Mouse (Mus musculus) intestine, embryonic 15.5 days (tissue): ENCODE measurements around the gene Olfr196. TPM values are rescaled to one million over a fixed set of nuclear protein-coding genes. Genes with fewer than 3 reads are reported as not detected.
"Not testable (repeated sequence)": the region's sequence is repeated elsewhere in the genome, so short reads cannot be mapped to it uniquely, and the experiment has no call there.

Experiments
- ATAC-seq: fragments of 200-750 bp; cut with Nextera tagmentation; 2 replicates; pipeline ENCODE4 v1.8.0; 2017; ENCODE audit warnings: moderate TSS enrichment, moderate library complexity
- H3K27ac ChIP-seq: fragments of 300-500 bp; sonication (generic); 2 replicates; pipeline ENCODE4 v1.5.1; 2015; ENCODE audit warnings: mild to moderate bottlenecking, inconsistent platforms
- H3K27me3 ChIP-seq: fragments of 300-500 bp; sonication (generic); replicated peaks from 2 replicates; pipeline ENCODE4 v1.6.1; 2015; ENCODE audit warnings: inconsistent platforms
- H3K36me3 ChIP-seq: fragments of 300-500 bp; sonication (generic); 2 replicates; pipeline ENCODE4 v1.6.1; 2015; ENCODE audit warnings: inconsistent platforms
- H3K4me1 ChIP-seq: fragments of 300-500 bp; sonication (generic); replicated peaks from 2 replicates; pipeline ENCODE4 v1.6.1; 2015; ENCODE audit warnings: inconsistent platforms
- H3K4me2 ChIP-seq: fragments of 300-500 bp; sonication (generic); replicated peaks from 2 replicates; pipeline ENCODE4 v1.6.1; 2015; ENCODE audit warnings: mild to moderate bottlenecking, inconsistent platforms
- H3K4me3 ChIP-seq: fragments of 300-500 bp; sonication (generic); replicated peaks from 2 replicates; pipeline ENCODE4 v1.5.1; 2015; ENCODE audit warnings: inconsistent platforms
- H3K9ac ChIP-seq: fragments of 300-500 bp; sonication (generic); 2 replicates; pipeline ENCODE4 v1.6.1; 2015; ENCODE audit warnings: inconsistent platforms
- H3K9me3 ChIP-seq: fragments of 300-500 bp; sonication (generic); 2 replicates; pipeline ENCODE4 v1.6.1; 2016; ENCODE audit warnings: inconsistent platforms
- WGBS: fragments of 180-500 bp; shearing (Covaris S2); methylation state at CpG from one replicate; pipeline ENCODE4 v1.1.7; 2015; 5-methylcytosine and 5-hydroxymethylcytosine counted together
- polyA plus RNA-seq: library from polyadenylated mRNA; unstranded; fragments of >200 nt; fragmentation: Nextera tagmentation; extraction: Ambion mirVana; gene quantifications from 2 replicates; pipeline ENCODE4 v1.2.1, GENCODE M21; 2015

Gene Olfr196
- polyA plus RNA-seq: not detected in 2 replicates

DNA sequence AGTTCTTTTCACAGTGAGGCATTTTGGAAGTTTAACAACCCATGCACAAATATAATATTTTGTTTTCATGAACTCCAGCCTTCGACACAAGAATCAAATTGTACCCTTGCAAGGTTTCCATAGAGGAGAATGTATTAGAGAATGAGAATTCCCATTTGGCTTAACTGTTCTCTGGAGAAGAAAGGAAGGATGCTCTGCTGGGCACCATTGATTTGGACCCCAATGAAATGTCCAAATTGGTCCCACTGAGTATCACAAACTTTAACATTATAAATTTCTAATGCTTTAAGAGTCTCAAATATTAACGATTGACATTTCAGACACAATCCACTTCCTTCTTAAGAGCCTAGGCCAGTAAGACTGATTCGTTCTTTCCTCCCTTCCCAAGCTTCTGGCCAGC, at the start of gene Olfr196:
Gene Olfr196 (minus strand): TSS at position 101 of the 400 bp plus-strand sequence.
- Histone ChIP-seq H3K27me3 (no peaks in the 10 kb centered on the region), H3K4me1 (no peaks in the 10 kb centered on the region), H3K36me3 (no peaks in the 10 kb centered on the region), H3K27ac (no peak within 1 kb of the TSS), H3K4me3 (no peak within 1 kb of the TSS), H3K9ac (no peak within 1 kb of the TSS), H3K4me2 (no peak within 1 kb of the TSS), H3K9me3 (no peaks in the 10 kb centered on the region)
- WGBS: 72% methylated on average over 3 of the region's 3 CpGs
- ATAC-seq: no peak

DNA sequence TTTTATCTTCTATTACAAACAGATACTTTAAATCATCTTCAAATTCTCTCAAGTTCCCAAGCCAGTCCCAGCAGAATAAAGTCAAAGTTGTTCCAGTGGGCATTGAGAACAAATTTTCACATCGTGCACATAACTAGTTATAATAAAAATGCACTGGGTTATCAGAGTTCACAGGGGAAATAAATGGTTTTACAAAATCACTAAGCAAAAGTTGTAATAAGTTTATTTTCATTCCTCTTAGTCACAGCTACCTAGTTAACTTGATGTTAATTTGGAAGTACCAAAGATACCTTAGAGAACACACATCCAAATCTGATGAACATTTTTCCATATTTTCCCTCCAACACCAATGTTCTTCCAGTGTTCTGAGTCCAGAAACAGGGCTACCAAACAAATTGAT, 49.4 kb upstream of the Olfr196 start, which contains the start of gene Olfr199:
Gene Olfr199 (minus strand): TSS at position 101 of the 400 bp plus-strand sequence.
- WGBS: 81% methylated on average over 1 of the region's 1 CpGs
- not testable (repeated sequence) for H3K9ac ChIP-seq, H3K4me2 ChIP-seq, H3K27ac ChIP-seq, H3K9me3 ChIP-seq, H3K36me3 ChIP-seq, H3K27me3 ChIP-seq, H3K4me1 ChIP-seq, ATAC-seq, H3K4me3 ChIP-seq

DNA sequence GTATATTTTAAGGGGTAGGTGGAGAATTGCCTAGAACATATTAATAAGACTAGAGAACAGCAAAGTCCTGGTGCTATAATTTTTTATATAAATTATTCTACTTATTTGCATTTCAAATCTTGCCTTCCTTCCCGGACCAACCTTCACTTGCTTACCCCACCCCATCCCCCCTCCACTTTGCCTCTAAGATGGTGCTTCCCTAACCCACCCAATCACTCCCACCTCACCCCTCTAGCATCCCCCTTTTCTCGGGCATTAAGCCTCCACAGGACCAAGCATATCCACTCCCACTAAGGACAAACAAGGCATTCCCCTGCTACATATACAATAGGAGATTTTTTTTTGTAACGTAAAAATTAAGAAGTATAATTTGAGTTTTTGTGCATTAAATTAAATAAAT, 47.6 kb upstream of the Olfr196 start:
- not testable (repeated sequence) for H3K36me3 ChIP-seq, H3K27ac ChIP-seq, H3K9me3 ChIP-seq, H3K9ac ChIP-seq, H3K4me1 ChIP-seq, H3K27me3 ChIP-seq, ATAC-seq, H3K4me2 ChIP-seq, H3K4me3 ChIP-seq
- WGBS: 76% methylated on average over 3 of the region's 3 CpGs

DNA sequence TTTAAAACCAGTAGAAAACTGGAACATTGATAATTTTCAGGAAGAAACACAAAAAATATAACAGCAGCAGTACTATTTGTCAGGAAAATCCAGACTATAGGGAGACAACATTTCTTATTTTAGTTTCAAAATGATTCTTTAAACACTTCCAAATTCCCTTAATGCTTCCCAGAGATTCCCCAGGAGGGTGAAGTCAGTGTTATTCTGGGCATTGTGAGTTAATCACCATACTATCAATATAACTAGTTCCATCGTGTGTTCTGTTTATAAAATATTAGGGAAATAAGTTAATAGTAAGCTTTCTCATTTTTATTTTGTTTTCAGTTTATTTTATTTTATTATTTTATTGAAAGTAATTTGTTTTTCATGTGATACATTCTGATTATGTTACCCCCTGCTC, 33.2 kb upstream of the Olfr196 start, which contains the start of gene Olfr198:
Gene Olfr198 (minus strand): TSS at position 101 of the 400 bp plus-strand sequence.
- not testable (repeated sequence) for H3K27me3 ChIP-seq, ATAC-seq
- WGBS: 60% methylated on average over 1 of the region's 1 CpGs

DNA sequence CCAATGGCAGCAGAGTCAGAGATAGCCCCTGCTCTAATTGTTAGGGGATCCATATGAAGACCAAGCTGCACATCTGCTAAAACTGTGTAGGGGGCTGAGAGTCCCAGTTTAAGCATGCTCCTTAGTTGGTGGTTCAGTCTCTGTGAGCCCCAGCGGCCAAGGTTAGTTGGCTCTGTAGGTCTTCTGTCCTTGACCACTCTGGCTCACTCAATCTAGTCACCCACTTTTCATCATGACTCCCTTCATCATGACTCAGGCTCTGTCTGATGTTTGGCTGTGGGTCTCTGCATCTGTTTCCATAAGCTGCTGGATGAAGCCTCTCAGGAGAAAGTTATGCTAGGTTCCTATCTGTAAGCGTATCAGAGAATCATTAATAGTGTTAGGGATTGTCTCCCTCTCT, 18.3 kb downstream of the Olfr196 start:
- H3K27ac ChIP-seq: no peak overlapping the region
- H3K9me3 ChIP-seq: no peaks in the 10 kb centered on the region
- WGBS: 87% methylated on average over 2 of the region's 2 CpGs
- H3K4me3 ChIP-seq: no peak overlapping the region
- no peaks in the 10 kb centered on the region for H3K27me3 ChIP-seq
- H3K36me3 ChIP-seq: no peaks in the 10 kb centered on the region
- no peaks in the 10 kb centered on the region for H3K4me1 ChIP-seq
- H3K4me2 ChIP-seq: no peak overlapping the region
- H3K9ac ChIP-seq: no peak overlapping the region
- ATAC-seq: no peak

More for the DNA sequence above, 33.2 kb upstream of the Olfr196 start, which contains the start of gene Olfr198:
- not testable (repeated sequence) for H3K36me3 ChIP-seq, H3K9ac ChIP-seq, H3K4me3 ChIP-seq, H3K9me3 ChIP-seq, H3K4me1 ChIP-seq, H3K4me2 ChIP-seq, H3K27ac ChIP-seq

DNA sequence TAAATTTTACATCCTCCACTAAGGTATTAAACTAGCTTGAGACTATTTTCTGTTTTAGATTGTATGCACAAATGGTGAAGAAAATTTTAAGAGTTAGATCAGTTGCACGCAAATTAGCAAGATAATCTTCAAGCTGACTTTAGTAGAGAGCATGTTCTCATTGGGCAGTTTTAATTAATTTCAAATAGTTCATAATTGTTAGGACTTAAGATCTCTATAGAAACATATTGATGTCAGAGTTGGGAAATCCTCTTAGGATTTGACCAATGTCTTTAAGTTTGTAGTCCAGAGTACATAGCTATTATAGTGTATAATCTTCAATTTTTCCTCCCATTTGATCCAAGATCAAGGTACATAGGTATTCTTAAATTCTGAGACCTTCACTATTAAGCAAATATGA, 23.5 kb downstream of the Olfr196 start, which contains the start of gene Olfr195:
Gene Olfr195 (plus strand): TSS at position 301 of the 400 bp plus-strand sequence.
- H3K36me3 ChIP-seq: no peaks in the 10 kb centered on the region
- no peak within 1 kb of the TSS for H3K4me2 ChIP-seq
- no peak within 1 kb of the TSS for H3K4me3 ChIP-seq
- no peaks in the 10 kb centered on the region for H3K4me1 ChIP-seq
- WGBS: 94% methylated on average over 1 of the region's 1 CpGs
- no peaks in the 10 kb centered on the region for H3K27me3 ChIP-seq
- H3K9ac ChIP-seq: no peak within 1 kb of the TSS
- no peaks in the 10 kb centered on the region for H3K9me3 ChIP-seq
- no peak within 1 kb of the TSS for H3K27ac ChIP-seq
- ATAC-seq: no peak

DNA sequence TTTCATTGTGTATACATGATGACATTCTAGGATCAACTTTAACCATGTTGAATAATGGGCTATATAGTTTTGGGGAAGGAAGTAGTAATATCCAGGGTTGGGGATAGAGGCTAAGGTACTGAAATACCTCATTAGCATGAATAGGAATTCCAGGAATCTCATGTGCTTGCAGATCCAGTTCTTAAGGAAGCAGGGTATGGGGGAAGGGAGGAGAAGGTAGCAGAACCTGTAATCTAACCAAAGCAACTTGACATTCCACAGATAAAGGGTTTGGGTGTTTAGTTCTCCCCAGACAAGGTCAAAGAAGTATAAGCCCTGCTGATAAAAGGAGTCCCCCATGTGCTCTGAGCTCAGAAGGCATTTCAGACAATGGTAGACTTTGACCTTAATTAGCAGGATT, 29.1 kb downstream of the Olfr196 start:
- no peak for ATAC-seq
- Histone ChIP-seq H3K36me3 (no peaks in the 10 kb centered on the region), H3K9ac (no peak overlapping the region), H3K9me3 (no peaks in the 10 kb centered on the region), H3K4me3 (no peak overlapping the region), H3K4me2 (no peak overlapping the region), H3K27ac (no peak overlapping the region), H3K4me1 (no peaks in the 10 kb centered on the region), H3K27me3 (no peaks in the 10 kb centered on the region)

DNA sequence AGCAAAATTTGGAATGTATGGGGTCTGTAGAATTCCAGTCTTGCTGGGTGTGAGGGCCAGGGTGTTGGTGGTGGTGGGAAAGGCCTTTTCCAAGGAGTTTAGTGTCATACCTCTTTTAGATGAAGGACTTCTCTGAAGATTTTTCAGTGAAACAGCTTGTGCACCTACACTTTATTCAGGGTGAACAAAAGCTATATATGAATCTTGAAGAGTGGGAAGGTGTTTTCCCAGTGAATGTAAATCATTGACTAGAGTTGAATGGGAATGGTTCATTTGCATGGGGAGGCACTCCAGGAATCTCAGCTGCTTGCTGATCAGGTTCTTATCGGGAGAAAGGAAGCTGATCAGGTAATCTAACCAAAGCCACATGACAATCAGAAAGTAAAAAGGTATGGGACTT, 39.5 kb downstream of the Olfr196 start:
- Histone ChIP-seq H3K9me3 (no peaks in the 10 kb centered on the region), H3K27me3 (no peaks in the 10 kb centered on the region), H3K4me2 (no peak overlapping the region), H3K4me3 (no peak overlapping the region), H3K9ac (no peak overlapping the region), H3K36me3 (no peaks in the 10 kb centered on the region), H3K4me1 (no peaks in the 10 kb centered on the region), H3K27ac (no peak overlapping the region)
- ATAC-seq: no peak
- 73% methylated on average over 1 of the region's 1 CpGs for WGBS

DNA sequence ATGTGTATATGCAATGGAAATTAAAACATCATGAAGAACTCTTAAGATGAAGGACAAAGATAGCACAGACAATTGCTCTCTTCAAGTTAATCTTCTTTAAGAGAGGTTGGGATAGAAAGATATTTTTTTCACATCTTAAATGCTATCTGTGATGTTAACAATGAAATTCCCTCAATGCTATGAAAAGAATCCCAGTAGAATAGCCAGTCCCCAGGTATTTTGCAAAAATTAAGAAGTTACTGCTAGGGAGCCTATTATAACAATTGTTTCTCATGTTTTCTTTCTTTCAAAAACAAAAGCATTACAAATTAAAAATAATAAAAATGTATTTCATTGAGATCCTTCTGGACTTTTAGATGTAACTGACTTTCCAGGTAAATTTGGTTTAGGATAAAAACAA, 49.3 kb downstream of the Olfr196 start, which contains the start of gene Olfr194:
Gene Olfr194 (minus strand): TSS at position 101 of the 400 bp plus-strand sequence.
- H3K9ac ChIP-seq: no peak within 1 kb of the TSS
- H3K9me3 ChIP-seq: no peaks in the 10 kb centered on the region
- H3K36me3 ChIP-seq: no peaks in the 10 kb centered on the region
- H3K4me1 ChIP-seq: no peaks in the 10 kb centered on the region
- H3K4me2 ChIP-seq: no peak within 1 kb of the TSS
- no peak within 1 kb of the TSS for H3K27ac ChIP-seq
- H3K4me3 ChIP-seq: no peak within 1 kb of the TSS
- H3K27me3 ChIP-seq: no peaks in the 10 kb centered on the region
- no peak for ATAC-seq

Other genes starting within 250 kb of the Olfr196 start
- gene Olfr181, start 241.7 kb downstream of the Olfr196 start, polyA plus RNA-seq: not detected in 2 replicates
- gene Olfr180, start 241.1 kb downstream of the Olfr196 start, polyA plus RNA-seq: not detected in 2 replicates
- not detected in 2 replicates for gene Olfr183, start 175.1 kb downstream of the Olfr196 start, polyA plus RNA-seq
- gene Olfr186, start 140.2 kb downstream of the Olfr196 start, polyA plus RNA-seq: not detected in 2 replicates
- not detected in 2 replicates for gene Olfr187, start 130.7 kb downstream of the Olfr196 start, polyA plus RNA-seq
- gene Olfr190, start 92.4 kb downstream of the Olfr196 start, polyA plus RNA-seq: not detected in 2 replicates
- gene Olfr191, start 80.6 kb downstream of the Olfr196 start, polyA plus RNA-seq: not detected in 2 replicates
- not detected in 2 replicates for gene Olfr193, start 58.6 kb downstream of the Olfr196 start, polyA plus RNA-seq
- not detected in 2 replicates for gene Olfr194, start 49.4 kb downstream of the Olfr196 start, polyA plus RNA-seq
- not detected in 2 replicates for gene Olfr195, start 23.4 kb downstream of the Olfr196 start, polyA plus RNA-seq
- gene Olfr198, start 33.1 kb upstream of the Olfr196 start, polyA plus RNA-seq: not detected in 2 replicates
- gene Olfr199, start 49.3 kb upstream of the Olfr196 start, polyA plus RNA-seq: not detected in 2 replicates
- gene Olfr201, start 102.2 kb upstream of the Olfr196 start, polyA plus RNA-seq: not detected in 2 replicates
- not detected in 2 replicates for gene Olfr202, start 116.3 kb upstream of the Olfr196 start, polyA plus RNA-seq
- gene Olfr203, start 128.4 kb upstream of the Olfr196 start, polyA plus RNA-seq: not detected in 2 replicates
- not detected in 2 replicates for gene Olfr204, start 147.8 kb upstream of the Olfr196 start, polyA plus RNA-seq
- gene Olfr205, start 160.7 kb upstream of the Olfr196 start, polyA plus RNA-seq: not detected in 2 replicates
- gene Olfr206, start 178.8 kb upstream of the Olfr196 start, polyA plus RNA-seq: not detected in 2 replicates
- gene Olfr209, start 193.5 kb upstream of the Olfr196 start, polyA plus RNA-seq: not detected in 2 replicates
- gene Gabrr3, start 236.9 kb upstream of the Olfr196 start, polyA plus RNA-seq: 0.03 TPM in 1 of 2 replicates, not detected in the other